Mouse (Mus musculus): ENCODE measurements around the gene Hes1. TPM values are rescaled to one million over a fixed set of nuclear protein-coding genes. Genes with fewer than 3 reads are reported as not detected.

The Hes1 gene
- polyA plus RNA-seq, 1 experiment from 2014 or later: 20.1 TPM

GRCm38 (mm10) chr16:30063121-30063881 is 883 bp upstream of the Hes1 start:
- H3K9me3 ChIP-seq (ENCODE audit: low read length): no peaks in the 10 kb centered on the region
- peak overlapping the region; percentile 72 for H3K4me2 ChIP-seq (ENCODE audit: low read depth, low read length)
- under 1% methylated on average over 35 of the region's 82 CpGs for WGBS (ENCODE audit: insufficient replicate concordance)
- H3K4me1 ChIP-seq (ENCODE audit: insufficient read depth): peaks cover 22% of the 10 kb centered on the region
- peak overlapping the region; percentile 44 for H3K4me3 ChIP-seq (ENCODE audit: low read depth, low read length)
- H3K27me3 ChIP-seq (ENCODE audit: insufficient read depth, low read length): peaks cover 49% of the 10 kb centered on the region
- peak overlapping the region; percentile 96 for H3K27ac ChIP-seq (ENCODE audit: low read depth)
- no peaks in the 10 kb centered on the region for H3K36me3 ChIP-seq (replicated peaks; ENCODE audit: insufficient read depth, low read length)
- peak overlapping the region; percentile 72 for H3K9ac ChIP-seq (replicated peaks)
- ATAC-seq (peak; percentile 24), DNase-seq (peak; percentile 74)
- no peak for TF ChIP-seq CTCF (IDR thresholded peaks at IDR 0.05; ENCODE audit: low read depth)
- no peak for TF ChIP-seq EP300 (IDR thresholded peaks at IDR 0.05; ENCODE audit: low read depth)

DNA sequence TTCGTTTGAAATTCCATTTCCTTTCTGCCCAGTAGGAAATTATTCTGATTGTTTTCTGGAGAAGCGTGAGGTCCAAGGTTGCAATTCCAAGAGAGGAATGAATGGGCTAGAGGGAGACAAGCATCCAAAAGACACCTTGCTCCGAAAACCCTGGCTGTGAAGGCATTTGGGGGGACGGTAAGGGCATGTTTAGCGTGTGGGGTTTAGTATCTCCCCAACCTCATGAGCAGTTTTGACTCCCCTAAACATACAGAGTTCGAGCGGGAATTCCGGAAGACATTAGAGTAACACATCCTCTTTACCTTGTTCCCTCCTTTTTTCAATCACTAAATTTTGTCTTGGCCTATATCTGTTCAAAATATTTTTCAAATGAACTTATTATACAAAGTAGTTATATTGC is 429 bp downstream of the Hes1 start:
- peaks cover 55% of the 10 kb centered on the region for H3K27me3 ChIP-seq (ENCODE audit: insufficient read depth, low read length)
- no peaks in the 10 kb centered on the region for H3K9me3 ChIP-seq (ENCODE audit: low read length)
- H3K4me1 ChIP-seq (ENCODE audit: insufficient read depth): peaks cover 19% of the 10 kb centered on the region
- H3K4me2 ChIP-seq (ENCODE audit: low read depth, low read length): peak overlapping the region; percentile 72
- TF ChIP-seq CTCF (IDR thresholded peaks at IDR 0.05; ENCODE audit: low read depth) (no peak), EP300 (IDR thresholded peaks at IDR 0.05; ENCODE audit: low read depth) (no peak)
- H3K4me3 ChIP-seq (ENCODE audit: low read depth, low read length): peak overlapping the region; percentile 44
- DNase-seq (no peak), ATAC-seq (no peak)
- peak overlapping the region; percentile 96 for H3K27ac ChIP-seq (ENCODE audit: low read depth)
- H3K9ac ChIP-seq (replicated peaks): peak overlapping the region; percentile 72
- no peaks in the 10 kb centered on the region for H3K36me3 ChIP-seq (replicated peaks; ENCODE audit: insufficient read depth, low read length)
- 2% methylated on average over 8 of the region's 8 CpGs for WGBS (ENCODE audit: insufficient replicate concordance)

DNA sequence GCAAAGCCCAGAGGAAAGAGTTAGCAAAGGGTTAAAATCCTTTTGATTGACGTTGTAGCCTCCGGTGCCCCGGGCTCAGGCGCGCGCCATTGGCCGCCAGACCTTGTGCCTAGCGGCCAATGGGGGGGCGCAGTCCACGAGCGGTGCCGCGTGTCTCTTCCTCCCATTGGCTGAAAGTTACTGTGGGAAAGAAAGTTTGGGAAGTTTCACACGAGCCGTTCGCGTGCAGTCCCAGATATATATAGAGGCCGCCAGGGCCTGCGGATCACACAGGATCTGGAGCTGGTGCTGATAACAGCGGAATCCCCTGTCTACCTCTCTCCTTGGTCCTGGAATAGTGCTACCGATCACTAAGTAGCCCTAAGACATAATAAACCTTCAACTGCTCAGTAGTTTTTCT is 893 bp downstream of the Hes1 start:
- WGBS (ENCODE audit: insufficient replicate concordance): under 1% methylated on average over 21 of the region's 21 CpGs
- peak overlapping the region; percentile 75; the same call in 1 of the 2 replicates for H3K9ac ChIP-seq (replicated peaks)
- H3K4me1 ChIP-seq (ENCODE audit: insufficient read depth): peaks cover 23% of the 10 kb centered on the region
- H3K36me3 ChIP-seq (replicated peaks; ENCODE audit: insufficient read depth, low read length): no peaks in the 10 kb centered on the region
- peak overlapping the region; percentile 96 for H3K27ac ChIP-seq (ENCODE audit: low read depth)
- H3K4me2 ChIP-seq (ENCODE audit: low read depth, low read length): peak overlapping the region; percentile 72
- TF ChIP-seq EP300 (IDR thresholded peaks at IDR 0.05; ENCODE audit: low read depth) (peak; percentile 74), CTCF (IDR thresholded peaks at IDR 0.05; ENCODE audit: low read depth) (no peak)
- H3K9me3 ChIP-seq (ENCODE audit: low read length): no peaks in the 10 kb centered on the region
- H3K4me3 ChIP-seq (ENCODE audit: low read depth, low read length): peak overlapping the region; percentile 69
- ATAC-seq (peak; percentile 67), DNase-seq (peak; percentile 87)
- peaks cover 58% of the 10 kb centered on the region for H3K27me3 ChIP-seq (ENCODE audit: insufficient read depth, low read length)

GRCm38 (mm10) chr16:30065537-30066183 is 1.5 kb downstream of the Hes1 start:
- no peak for TF ChIP-seq CTCF (IDR thresholded peaks at IDR 0.05; ENCODE audit: low read depth)
- no peak for TF ChIP-seq EP300 (IDR thresholded peaks at IDR 0.05; ENCODE audit: low read depth)
- Histone ChIP-seq H3K9ac (replicated peaks) (peak overlapping the region; percentile 75), H3K36me3 (replicated peaks; ENCODE audit: insufficient read depth, low read length) (no peaks in the 10 kb centered on the region), H3K4me3 (ENCODE audit: low read depth, low read length) (peak overlapping the region; percentile 69), H3K27ac (ENCODE audit: low read depth) (peak overlapping the region; percentile 93), H3K9me3 (ENCODE audit: low read length) (no peaks in the 10 kb centered on the region), H3K4me1 (ENCODE audit: insufficient read depth) (peaks cover 23% of the 10 kb centered on the region), H3K4me2 (ENCODE audit: low read depth, low read length) (peak overlapping the region; percentile 72), H3K27me3 (ENCODE audit: insufficient read depth, low read length) (peaks cover 58% of the 10 kb centered on the region)
- under 1% methylated on average over 21 of the region's 21 CpGs for WGBS (ENCODE audit: insufficient replicate concordance)
- ATAC-seq: no peak
- no peak for DNase-seq

- Histone ChIP-seq H3K9me3 (ENCODE audit: low read length) (no peaks in the 10 kb centered on the region), H3K27me3 (ENCODE audit: insufficient read depth, low read length) (peaks cover 58% of the 10 kb centered on the region), H3K36me3 (replicated peaks; ENCODE audit: insufficient read depth, low read length) (no peaks in the 10 kb centered on the region), H3K4me2 (ENCODE audit: low read depth, low read length) (peak overlapping the region; percentile 72), H3K9ac (replicated peaks) (peak overlapping the region; percentile 75), H3K27ac (ENCODE audit: low read depth) (peak overlapping the region; percentile 93), H3K4me3 (ENCODE audit: low read depth, low read length) (peak overlapping the region; percentile 69), H3K4me1 (ENCODE audit: insufficient read depth) (peaks cover 23% of the 10 kb centered on the region)
- DNase-seq: peak; percentile 49
- under 1% methylated on average over 38 of the region's 38 CpGs for WGBS (ENCODE audit: insufficient replicate concordance)
- no peak for ATAC-seq
- TF ChIP-seq EP300 (IDR thresholded peaks at IDR 0.05; ENCODE audit: low read depth): no peak
- TF ChIP-seq CTCF (IDR thresholded peaks at IDR 0.05; ENCODE audit: low read depth): no peak
Observed at GRCm38 (mm10) chr16:30066184-30066851, 2.1 kb downstream of the Hes1 start.

DNA sequence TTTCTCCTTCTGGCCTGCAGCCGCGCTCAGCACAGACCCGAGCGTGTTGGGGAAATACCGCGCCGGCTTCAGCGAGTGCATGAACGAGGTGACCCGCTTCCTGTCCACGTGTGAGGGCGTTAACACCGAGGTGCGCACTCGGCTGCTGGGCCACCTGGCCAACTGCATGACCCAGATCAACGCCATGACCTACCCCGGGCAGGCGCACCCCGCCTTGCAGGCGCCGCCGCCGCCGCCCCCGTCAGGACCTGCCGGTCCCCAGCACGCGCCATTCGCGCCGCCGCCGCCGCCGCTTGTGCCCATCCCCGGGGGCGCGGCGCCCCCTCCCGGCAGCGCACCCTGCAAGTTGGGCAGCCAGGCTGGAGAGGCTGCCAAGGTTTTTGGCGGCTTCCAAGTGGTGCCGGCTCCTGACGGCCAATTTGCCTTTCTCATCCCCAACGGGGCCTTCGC is 2.7 kb downstream of the Hes1 start:
- Histone ChIP-seq H3K9ac (replicated peaks) (peak overlapping the region; percentile 75), H3K27ac (ENCODE audit: low read depth) (peak overlapping the region; percentile 93), H3K4me1 (ENCODE audit: insufficient read depth) (peaks cover 19% of the 10 kb centered on the region), H3K27me3 (ENCODE audit: insufficient read depth, low read length) (peaks cover 61% of the 10 kb centered on the region), H3K4me3 (ENCODE audit: low read depth, low read length) (peak overlapping the region; percentile 69), H3K9me3 (ENCODE audit: low read length) (no peaks in the 10 kb centered on the region), H3K36me3 (replicated peaks; ENCODE audit: insufficient read depth, low read length) (no peaks in the 10 kb centered on the region), H3K4me2 (ENCODE audit: low read depth, low read length) (peak overlapping the region; percentile 72)
- peak; percentile 69 for TF ChIP-seq CTCF (IDR thresholded peaks at IDR 0.05; ENCODE audit: low read depth)
- no peak for TF ChIP-seq EP300 (IDR thresholded peaks at IDR 0.05; ENCODE audit: low read depth)
- DNase-seq (peak; percentile 84), ATAC-seq (peak; percentile 38)
- WGBS (ENCODE audit: insufficient replicate concordance): under 1% methylated on average over 35 of the region's 46 CpGs
